Mouse (Mus musculus) thymus, adult 2 months (tissue): ENCODE measurements around the gene Gm10130. TPM values are rescaled to one million over a fixed set of nuclear protein-coding genes. Genes with fewer than 3 reads are reported as not detected.
"Not testable (repeated sequence)": the region's sequence is repeated elsewhere in the genome, so short reads cannot be mapped to it uniquely, and the experiment has no call there.

Experiments used
- DNase-seq: peaks from one replicate; pipeline ENCODE4 v3.0.0; 2021
- H3K27ac ChIP-seq: fragments of 200-500 bp; 2 replicates; pipeline ENCODE4 v1.5.1; 2012; ENCODE audit warnings: low read length, control low read depth; ENCODE audit not compliant: control insufficient read depth, insufficient read depth
- H3K27me3 ChIP-seq: fragments of 200-500 bp; 2 replicates; pipeline ENCODE4 v1.6.1; 2012; ENCODE audit warnings: mild to moderate bottlenecking, low read length, moderate library complexity, mixed read lengths; ENCODE audit not compliant: control insufficient read depth, insufficient read depth
- H3K36me3 ChIP-seq: fragments of 200-500 bp; 2 replicates; pipeline ENCODE4 v1.6.1; 2012; ENCODE audit warnings: mild to moderate bottlenecking, low read length, moderate library complexity; ENCODE audit not compliant: control insufficient read depth, insufficient read depth
- H3K4me1 ChIP-seq: fragments of 200-500 bp; replicated peaks from 2 replicates; pipeline ENCODE4 v1.6.1; 2012; ENCODE audit warnings: low read length; ENCODE audit not compliant: control insufficient read depth, insufficient read depth
- H3K4me3 ChIP-seq: fragments of 200-500 bp; 2 replicates; pipeline ENCODE4 v1.5.1; 2012; ENCODE audit warnings: mild to moderate bottlenecking, low read length, control low read depth, moderate library complexity; ENCODE audit not compliant: control insufficient read depth, insufficient read depth
- CTCF ChIP-seq: fragments of 200-500 bp; IDR thresholded peaks from 2 replicates; pipeline ENCODE4 v1.5.1; 2012; ENCODE audit warnings: mild to moderate bottlenecking, control low read depth, low read length, moderate library complexity, borderline replicate concordance; ENCODE audit not compliant: control insufficient read depth, poor library complexity, insufficient read depth; ENCODE audit errors: extremely low read depth
- POLR2A ChIP-seq: fragments of 200-500 bp; IDR thresholded peaks from 2 replicates; pipeline ENCODE4 v1.6.1; 2012; ENCODE audit warnings: mild to moderate bottlenecking, low read length, control low read depth, moderate library complexity; ENCODE audit not compliant: control insufficient read depth, poor library complexity, insufficient read depth; ENCODE audit errors: extremely low read depth
- WGBS: fragments of 180-500 bp; shearing (Covaris S2); methylation state at CpG from one replicate; pipeline ENCODE4 v1.1.7; 2018; 5-methylcytosine and 5-hydroxymethylcytosine counted together
- polyA plus RNA-seq: library from polyadenylated mRNA; depleted of rRNA; stranded (reverse); fragments of >200 nt; gene quantifications from 2 replicates; pipeline ENCODE4 v1.2.3, GENCODE M21; 2012; rRNA removed

Gene Gm10130
- not detected in 2 replicates for polyA plus RNA-seq

GRCm38 (mm10) chr2:150323402-150323801 is at the start of gene Gm10130:
Gene Gm10130, plus strand, starts transcription at chr2:150323702.
- no peak within 1 kb of the TSS for H3K4me3 ChIP-seq
- WGBS: 99% methylated on average over 5 of the region's 5 CpGs
- H3K27ac ChIP-seq: no peak within 1 kb of the TSS
- H3K36me3 ChIP-seq: no peaks in the 10 kb centered on the region
- no peaks in the 10 kb centered on the region for H3K27me3 ChIP-seq
- no peaks in the 10 kb centered on the region for H3K4me1 ChIP-seq
- DNase-seq: no peak
- TF ChIP-seq CTCF (no peak), POLR2A (no peak)

- no peak overlapping the region for H3K4me3 ChIP-seq
- H3K27ac ChIP-seq: no peak overlapping the region
- no peaks in the 10 kb centered on the region for H3K36me3 ChIP-seq
- H3K27me3 ChIP-seq: no peaks in the 10 kb centered on the region
- no peak for TF ChIP-seq CTCF
- no peak for TF ChIP-seq POLR2A
- no peaks in the 10 kb centered on the region for H3K4me1 ChIP-seq
- 84% methylated on average over 6 of the region's 6 CpGs for WGBS
- DNase-seq: no peak
Observed at GRCm38 (mm10) chr2:150293669-150294068, 29.8 kb upstream of the Gm10130 start.

- Histone ChIP-seq H3K4me1 (no peaks in the 10 kb centered on the region), H3K4me3 (no peak overlapping the region), H3K36me3 (no peaks in the 10 kb centered on the region), H3K27ac (no peak overlapping the region), H3K27me3 (no peaks in the 10 kb centered on the region)
- TF ChIP-seq CTCF: no peak
- no peak for TF ChIP-seq POLR2A
- no peak for DNase-seq
- 76% methylated on average over 1 of the region's 1 CpGs for WGBS
Observed at GRCm38 (mm10) chr2:150299096-150299495, 24.4 kb upstream of the Gm10130 start.

- WGBS: 52% methylated on average over 10 of the region's 10 CpGs
Observed at GRCm38 (mm10) chr2:150307183-150307773, 16.2 kb upstream of the Gm10130 start.

GRCm38 (mm10) chr2:150310952-150311884 is 12.3 kb upstream of the Gm10130 start:
- peak; percentile 88 for DNase-seq
- TF ChIP-seq POLR2A: 0 out of 2 replicates have a peak, but pooled peaks have one; percentile 17
- H3K4me1 ChIP-seq, H3K27me3 ChIP-seq, H3K36me3 ChIP-seq: not testable (repeated sequence)
- 7% methylated on average over 19 of the region's 19 CpGs for WGBS
- peak overlapping the region; percentile 61 for H3K27ac ChIP-seq
- H3K4me3 ChIP-seq: peak overlapping the region; percentile 89

More at GRCm38 (mm10) chr2:150307183-150307773, 16.2 kb upstream of the Gm10130 start:
- Histone ChIP-seq H3K36me3 (no peaks in the 10 kb centered on the region), H3K4me3 (no peak overlapping the region), H3K27ac (peak overlapping the region; percentile 51; the same call in 1 of the 2 replicates), H3K27me3 (no peaks in the 10 kb centered on the region), H3K4me1 (peaks cover 2% of the 10 kb centered on the region; the same call in 1 of the 2 replicates)
- DNase-seq: peak; percentile 13
- no peak for TF ChIP-seq POLR2A
- TF ChIP-seq CTCF: no peak

- no peaks in the 10 kb centered on the region for H3K4me1 ChIP-seq
- no peak for TF ChIP-seq CTCF
- no peak for TF ChIP-seq POLR2A
- DNase-seq: no peak
- no peak overlapping the region for H3K4me3 ChIP-seq
- no peaks in the 10 kb centered on the region for H3K27me3 ChIP-seq
- H3K36me3 ChIP-seq: no peaks in the 10 kb centered on the region; the same call in 1 of the 2 replicates
- no peak overlapping the region for H3K27ac ChIP-seq
Observed at GRCm38 (mm10) chr2:150316140-150316539, 7.4 kb upstream of the Gm10130 start.
